Mouse (Mus musculus) hematopoietic stem cell, adult 5-6 weeks (primary cell): ENCODE data around the gene Ccdc141. TPM values are rescaled to one million over a fixed set of nuclear protein-coding genes. Genes with fewer than 3 reads are reported as not detected.

Experiments used
- ATAC-seq, 2 experiments: fragments of 125-278 bp in 1 of 2; replicated peaks in 1 of 2; 2 replicates each; pipeline ENCODE4 v1.8.0; 2016 to 2017; ENCODE audit warnings: inconsistent platforms in 2 of 2, mild to moderate bottlenecking in 2 of 2, moderate number of reproducible peaks in 2 of 2, low read depth in 1 of 2, moderate TSS enrichment in 1 of 2; ENCODE audit not compliant: low FRiP score in 2 of 2, poor library complexity in 2 of 2, severe bottlenecking in 2 of 2, insufficient read depth in 1 of 2, low TSS enrichment in 1 of 2
- total RNA-seq: library from RNA; stranded (forward); fragments of 172-1452, 232-1000 nt; gene quantifications from 2 replicates; pipeline ENCODE4 v1.2.3, GENCODE M21; 2017

Ccdc141 gene
- total RNA-seq, 1 experiment from 2014 or later, result 5.6 TPM

DNA sequence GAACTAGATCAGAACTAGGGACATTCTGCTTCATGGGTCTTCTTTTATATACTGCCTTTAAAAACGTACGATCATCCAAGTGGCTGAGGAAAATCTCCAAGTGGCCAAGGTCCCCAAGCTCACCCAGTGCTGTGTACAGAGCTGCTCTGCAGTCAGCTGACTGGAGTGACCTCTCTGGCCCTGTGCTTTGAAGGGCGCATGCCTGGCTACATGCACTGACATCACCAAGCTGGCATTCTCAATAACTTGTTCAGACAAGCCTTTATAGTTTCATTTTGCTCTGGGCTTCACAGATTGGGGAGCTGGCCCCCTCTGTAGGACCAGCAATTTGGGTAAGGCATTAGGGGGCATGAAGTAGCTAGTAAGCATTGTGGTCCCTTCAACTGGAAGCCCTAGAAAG lies 64.3 kb downstream of the Ccdc141 start:
- ATAC-seq, result no peak

DNA sequence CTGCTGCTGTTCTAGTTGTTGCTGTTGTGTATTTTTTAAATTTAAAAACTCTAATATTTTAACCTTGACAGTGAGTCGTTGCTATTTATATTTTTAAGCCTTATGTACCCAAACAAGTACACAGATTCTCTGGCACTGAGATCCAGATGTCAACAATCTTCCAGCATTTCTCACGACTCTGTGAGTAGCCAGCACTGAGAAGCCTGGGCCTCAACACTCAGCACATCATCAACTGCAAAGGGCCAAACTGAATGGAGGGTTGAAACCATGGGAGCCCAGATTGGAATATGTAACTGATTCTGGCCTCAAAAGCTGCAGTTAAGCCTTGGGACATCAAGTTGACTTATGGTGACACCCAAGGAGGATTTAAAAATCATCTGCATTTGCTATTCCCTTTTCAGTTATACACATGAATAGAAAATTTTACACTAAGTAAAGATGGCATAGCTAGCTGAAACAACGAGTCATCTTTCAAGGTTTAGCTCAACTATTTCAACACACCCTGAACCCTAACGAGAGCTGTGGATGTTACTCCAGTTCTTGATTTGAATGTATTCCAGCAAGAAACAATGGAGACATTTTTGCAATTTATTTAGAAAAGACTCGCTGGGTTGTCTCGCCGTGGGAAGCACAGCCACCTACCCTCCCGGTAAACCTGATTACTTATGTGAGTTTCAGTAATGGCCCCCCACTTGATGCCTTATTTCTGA lies 65.3 kb downstream of the Ccdc141 start:
- ATAC-seq, result no peak

DNA sequence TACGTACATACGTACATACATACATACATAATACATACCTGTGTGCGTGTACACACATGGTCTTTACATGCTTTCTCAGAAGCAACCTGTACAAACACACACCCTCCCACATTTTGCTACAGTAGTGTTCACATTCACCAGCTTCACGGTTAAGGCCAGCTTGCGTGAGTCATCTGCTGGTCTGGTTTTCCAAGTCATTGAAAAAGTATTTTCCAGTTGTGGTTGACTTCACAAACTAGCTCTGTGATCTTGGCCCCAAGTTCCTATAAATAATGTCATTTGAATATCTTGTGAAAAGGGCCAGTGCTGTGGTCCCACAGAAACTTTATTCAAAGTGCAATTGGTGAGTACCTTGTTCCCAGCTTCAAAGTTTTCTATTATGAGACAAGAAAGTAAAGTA lies 67.9 kb downstream of the Ccdc141 start:
- ATAC-seq, result no peak

GRCm38 (mm10) chr2:77099814-77100213 lies 70.6 kb downstream of the Ccdc141 start:
- ATAC-seq, result no peak

DNA sequence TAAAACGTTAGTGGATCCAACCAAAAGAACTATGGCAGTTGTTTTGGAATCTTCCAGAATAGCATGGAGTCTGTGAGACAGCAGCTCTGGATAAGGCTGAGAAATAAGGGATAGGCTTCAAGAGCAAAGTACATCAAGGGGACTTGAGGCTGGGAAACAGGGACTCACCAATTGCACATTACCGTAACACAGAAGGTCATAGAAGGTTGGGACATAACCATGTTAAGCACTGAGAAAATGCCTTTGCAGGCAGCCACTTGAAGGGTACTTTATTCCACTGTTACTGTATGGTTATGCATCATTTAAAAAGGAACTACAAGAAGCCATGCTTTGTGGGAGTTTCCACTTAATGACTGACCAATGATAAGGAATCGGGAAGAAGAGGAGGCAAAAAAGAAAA lies 71.7 kb downstream of the Ccdc141 start:
- no peak for ATAC-seq

- no peak for ATAC-seq
Measured at GRCm38 (mm10) chr2:77091749-77092148, 78.7 kb downstream of the Ccdc141 start.

DNA sequence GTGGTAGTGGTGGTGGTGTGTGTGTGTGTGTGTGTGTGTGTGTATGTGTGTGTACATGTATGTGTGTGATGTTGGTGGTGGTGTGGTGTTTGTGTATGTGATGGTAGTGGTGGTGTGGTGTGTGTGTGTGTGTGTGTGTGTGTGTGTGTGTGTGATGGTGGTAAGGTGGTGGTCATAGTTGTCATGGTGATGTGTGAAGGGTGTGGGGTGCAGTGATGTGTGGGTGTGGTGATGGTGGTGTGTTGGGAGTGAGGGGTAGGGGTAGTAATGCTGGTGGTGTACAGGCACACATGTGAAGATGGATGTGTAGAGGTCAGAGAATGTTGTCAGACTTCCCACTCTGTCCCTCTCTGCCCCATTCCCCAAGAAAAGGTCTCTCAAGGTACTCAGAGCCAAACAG lies 85.1 kb downstream of the Ccdc141 start:
- ATAC-seq, result no peak

DNA sequence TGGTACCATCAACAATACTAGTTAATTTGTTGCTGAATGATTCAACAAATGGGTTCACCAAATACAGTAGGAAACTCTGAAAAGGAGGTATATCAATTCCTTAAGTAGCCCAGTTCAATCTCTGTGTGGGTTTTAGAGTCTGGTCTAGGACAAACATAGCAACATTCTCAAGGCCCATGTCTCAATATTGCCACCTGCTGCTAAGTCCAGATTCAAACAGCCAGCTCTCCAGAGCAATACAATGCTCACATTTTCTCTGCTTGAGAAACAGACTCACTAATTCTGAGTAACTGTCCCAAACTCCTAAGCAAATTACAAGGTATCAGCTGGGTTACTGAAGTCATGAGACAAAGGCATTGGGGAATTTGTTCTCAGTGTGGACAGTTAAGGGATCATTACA lies 85.8 kb downstream of the Ccdc141 start:
- no peak for ATAC-seq

GRCm38 (mm10) chr2:77081156-77081555 lies 89.3 kb downstream of the Ccdc141 start:
- ATAC-seq, result no peak

DNA sequence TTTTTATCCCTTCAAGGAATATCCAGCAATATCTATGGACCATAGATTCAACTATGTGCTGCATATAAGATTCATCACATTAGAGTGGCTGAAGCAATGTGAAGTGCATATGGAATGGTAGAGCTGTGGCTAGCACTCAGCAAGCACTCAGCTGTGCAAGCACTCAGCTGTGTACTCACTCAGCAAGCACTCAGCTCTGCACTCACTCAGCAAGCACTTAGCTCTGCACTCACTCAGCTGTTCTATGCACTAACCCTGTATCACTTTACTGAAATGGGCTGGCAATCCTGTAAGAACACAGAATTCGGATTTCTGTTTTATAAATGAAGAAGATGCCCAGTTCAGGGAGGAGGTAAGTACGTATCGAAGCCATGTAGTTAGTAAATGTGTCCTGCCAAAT lies 89.8 kb downstream of the Ccdc141 start:
- ATAC-seq, result no peak

DNA sequence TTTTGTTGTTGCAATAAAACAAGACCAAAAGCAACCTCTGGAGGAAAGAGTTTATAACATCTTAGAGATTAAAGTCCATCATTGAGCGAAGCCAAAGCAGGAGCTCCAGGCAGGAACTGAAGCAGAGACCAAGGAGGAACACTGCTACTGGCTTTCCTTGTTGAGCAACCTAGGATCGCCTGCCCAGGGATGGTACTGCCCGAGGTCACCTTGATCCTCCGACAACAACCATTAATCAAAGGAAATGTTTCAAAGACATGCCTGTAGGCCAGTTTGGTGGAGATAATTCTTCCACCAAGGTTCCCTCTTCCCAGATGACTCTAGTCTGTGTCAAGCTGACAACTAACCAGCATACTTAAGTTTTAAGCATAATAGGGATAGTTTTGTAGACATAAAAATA lies 91.7 kb downstream of the Ccdc141 start:
- ATAC-seq, result no peak

DNA sequence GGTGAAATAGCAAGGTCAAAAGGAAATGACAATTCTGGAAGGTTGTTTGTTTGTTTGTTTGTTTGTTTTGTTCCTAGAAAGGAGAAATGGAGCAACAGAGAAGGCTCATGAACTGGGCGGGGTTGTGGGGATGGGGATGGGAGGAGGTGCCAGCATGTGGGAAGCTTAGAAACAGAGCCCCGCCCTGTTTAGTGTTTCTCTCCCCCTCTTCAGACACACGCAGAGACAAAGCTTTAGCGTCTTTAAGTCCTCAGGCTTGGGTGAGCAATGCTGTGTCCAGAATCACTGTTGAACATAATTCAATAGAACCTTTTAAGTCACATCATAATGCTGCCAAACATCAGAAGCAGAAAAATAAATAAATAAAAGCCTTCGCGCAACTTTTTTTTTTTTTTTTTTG lies 96.1 kb downstream of the Ccdc141 start:
- ATAC-seq, result no peak

DNA sequence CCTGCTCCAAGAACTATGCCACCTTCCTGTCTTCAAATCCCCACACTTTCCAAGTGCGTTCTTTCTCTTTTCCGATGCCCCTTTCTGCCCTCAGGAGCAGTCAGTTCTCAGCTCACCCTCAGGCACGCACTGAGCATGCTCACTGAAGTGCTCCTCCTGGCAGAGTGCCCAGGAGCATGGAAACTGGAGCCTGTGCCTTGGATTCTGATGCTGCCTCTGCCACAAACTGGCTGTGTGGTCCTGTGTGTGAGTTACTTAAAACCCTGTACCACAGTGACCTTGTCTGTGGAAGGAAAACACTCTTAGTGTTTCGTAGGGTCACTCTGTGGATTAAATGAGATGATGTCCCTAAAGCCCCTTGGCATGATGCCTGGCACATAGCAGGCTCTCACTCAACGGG lies 96.5 kb downstream of the Ccdc141 start:
- no peak for ATAC-seq

- no peak for ATAC-seq
Measured at GRCm38 (mm10) chr2:77065294-77065693, 105.1 kb downstream of the Ccdc141 start.

DNA sequence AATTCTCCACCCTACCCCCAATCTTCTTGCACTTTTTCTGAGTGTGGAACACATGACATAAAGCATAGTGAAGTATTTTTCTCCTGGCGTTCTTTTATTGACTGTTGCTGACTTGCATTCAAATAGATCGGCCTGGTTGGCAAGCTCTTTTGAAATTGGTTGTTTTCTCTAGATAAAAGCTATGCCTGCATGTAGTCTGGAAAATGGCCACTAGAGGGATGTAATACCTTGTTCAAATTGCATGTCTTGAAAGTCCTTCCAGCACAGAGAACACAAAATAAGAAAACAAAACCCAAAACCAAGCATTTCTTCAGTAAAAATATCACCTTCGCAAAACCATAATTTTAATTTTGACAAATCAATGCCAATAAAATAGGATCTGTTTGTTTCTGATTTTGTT lies 108.6 kb downstream of the Ccdc141 start:
- ATAC-seq, result peak; percentile 45 to 49; a peak in 1 of 4 replicates

DNA sequence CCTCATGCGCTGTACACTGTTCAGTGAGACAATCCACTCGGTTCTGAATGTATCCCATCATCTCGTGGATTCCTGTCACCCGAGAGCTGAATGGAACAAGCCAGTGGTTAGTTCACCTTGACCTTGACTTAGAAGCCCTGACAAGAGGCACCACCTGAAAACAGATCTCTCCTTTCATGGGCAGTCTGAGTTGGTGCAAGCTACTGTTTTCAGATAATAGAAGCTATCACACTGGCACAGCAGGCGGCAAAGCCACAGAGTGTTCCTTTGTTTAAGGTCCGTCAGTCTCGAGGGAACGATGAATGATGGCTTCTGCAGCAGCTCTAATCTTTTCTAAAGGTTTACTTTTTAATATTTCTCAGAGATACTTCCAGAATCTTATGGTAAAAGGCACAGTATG lies 110.8 kb downstream of the Ccdc141 start:
- no peak for ATAC-seq

GRCm38 (mm10) chr2:77056367-77056766 lies 114.1 kb downstream of the Ccdc141 start:
- ATAC-seq, result no peak

GRCm38 (mm10) chr2:77042912-77043311 lies 127.5 kb downstream of the Ccdc141 start:
- no peak for ATAC-seq

- ATAC-seq, result no peak
Measured at GRCm38 (mm10) chr2:77039683-77040082, 130.8 kb downstream of the Ccdc141 start.
